Mouse (Mus musculus) midbrain, embryonic 11.5 days (tissue): ENCODE results near the gene Tent4a. TPM values are rescaled to one million over a fixed set of nuclear protein-coding genes. Genes with fewer than 3 reads are reported as not detected.
A peak's percentile ranks its signal among the peaks of the same experiment; 100 is the strongest.

Experiments
- ATAC-seq: fragments of 200-750 bp; cut with Nextera tagmentation; 2 replicates; pipeline ENCODE4 v1.8.0; 2017; ENCODE audit warnings: moderate TSS enrichment, moderate library complexity; ENCODE audit not compliant: low FRiP score
- DNase-seq: peaks from one replicate; pipeline ENCODE4 v3.0.0; 2015; ENCODE audit warnings: low spot score; ENCODE audit errors: missing footprints
- H3K27ac ChIP-seq: fragments of 300-500 bp; sonication (generic); 2 replicates; pipeline ENCODE4 v1.5.1; 2014; ENCODE audit warnings: low read depth, low read length
- H3K27me3 ChIP-seq: fragments of 300-500 bp; sonication (generic); 2 replicates; pipeline ENCODE4 v1.6.1; 2014; ENCODE audit warnings: mild to moderate bottlenecking, low read length, moderate library complexity, mixed read lengths; ENCODE audit not compliant: control insufficient read depth, insufficient read depth
- H3K36me3 ChIP-seq: fragments of 300-500 bp; sonication (generic); 2 replicates; pipeline ENCODE4 v1.6.1; 2014; ENCODE audit warnings: mild to moderate bottlenecking, low read length, moderate library complexity, mixed read lengths; ENCODE audit not compliant: control insufficient read depth, insufficient read depth
- H3K4me1 ChIP-seq: fragments of 300-500 bp; sonication (generic); 2 replicates; pipeline ENCODE4 v1.6.1; 2014; ENCODE audit warnings: low read length; ENCODE audit not compliant: control insufficient read depth, insufficient read depth
- H3K4me2 ChIP-seq: fragments of 300-500 bp; sonication (generic); 2 replicates; pipeline ENCODE4 v1.6.1; 2014; ENCODE audit warnings: mild to moderate bottlenecking, moderate library complexity
- H3K4me3 ChIP-seq: fragments of 300-500 bp; sonication (generic); 2 replicates; pipeline ENCODE4 v1.5.1; 2014; ENCODE audit warnings: low read depth, low read length
- H3K9ac ChIP-seq: fragments of 300-500 bp; sonication (generic); 2 replicates; pipeline ENCODE4 v1.6.1; 2014; ENCODE audit warnings: low read length
- H3K9me3 ChIP-seq: fragments of 300-500 bp; sonication (generic); 2 replicates; pipeline ENCODE4 v1.6.1; 2016; ENCODE audit warnings: low read length; ENCODE audit not compliant: control insufficient read depth
- WGBS: fragments of 180-500 bp; shearing (Covaris S2); extraction: QIAGEN DNeasy Blood & Tissue Kit; methylation state at CpG from one replicate; pipeline ENCODE4 v1.1.7; 2014; 5-methylcytosine and 5-hydroxymethylcytosine counted together
- polyA plus RNA-seq: library from polyadenylated mRNA; unstranded; fragments of >200 nt; fragmentation: Nextera tagmentation; extraction: Ambion mirVana; gene quantifications from 2 replicates; pipeline ENCODE4 v1.2.1, GENCODE M21; 2014

Tent4a gene
- polyA plus RNA-seq, 1 experiment from 2014 or later: 6.8 TPM

GRCm38 (mm10) chr13:69563905-69564304, 29.5 kb upstream of the Tent4a start:
- H3K9me3 ChIP-seq: no peaks in the 10 kb centered on the region
- ATAC-seq: no peak
- 89% methylated on average over 3 of the region's 3 CpGs for WGBS
- no peak for DNase-seq
- H3K4me3 ChIP-seq: no peak overlapping the region
- no peak overlapping the region for H3K27ac ChIP-seq
- H3K36me3 ChIP-seq: no peaks in the 10 kb centered on the region
- no peak overlapping the region for H3K4me2 ChIP-seq
- peaks cover 5% of the 10 kb centered on the region for H3K4me1 ChIP-seq
- no peaks in the 10 kb centered on the region for H3K27me3 ChIP-seq
- no peak overlapping the region for H3K9ac ChIP-seq

GRCm38 (mm10) chr13:69562654-69563574, 28.5 kb upstream of the Tent4a start:
- Histone ChIP-seq H3K27me3 (no peaks in the 10 kb centered on the region), H3K36me3 (no peaks in the 10 kb centered on the region), H3K27ac (no peak overlapping the region), H3K9ac (no peak overlapping the region), H3K4me2 (no peak overlapping the region), H3K4me3 (no peak overlapping the region), H3K9me3 (no peaks in the 10 kb centered on the region), H3K4me1 (peaks cover 5% of the 10 kb centered on the region)
- WGBS: 81% methylated on average over 12 of the region's 12 CpGs
- DNase-seq (no peak), ATAC-seq (no peak)

- no peak for DNase-seq
- 84% methylated on average over 9 of the region's 9 CpGs for WGBS
- H3K27me3 ChIP-seq: no peaks in the 10 kb centered on the region
- no peak overlapping the region for H3K27ac ChIP-seq
- H3K36me3 ChIP-seq: no peaks in the 10 kb centered on the region
- H3K4me1 ChIP-seq: peaks cover 5% of the 10 kb centered on the region
- no peak overlapping the region for H3K4me2 ChIP-seq
- ATAC-seq: no peak
- H3K9me3 ChIP-seq: no peaks in the 10 kb centered on the region
- H3K4me3 ChIP-seq: no peak overlapping the region
- H3K9ac ChIP-seq: no peak overlapping the region
These were observed 27.6 kb upstream of the Tent4a start for GRCm38 (mm10) chr13:69562004-69562403.

- no peaks in the 10 kb centered on the region for H3K27me3 ChIP-seq
- no peak overlapping the region for H3K4me2 ChIP-seq
- peaks cover 5% of the 10 kb centered on the region for H3K4me1 ChIP-seq
- H3K27ac ChIP-seq: peak overlapping the region; percentile 51; the same call in 1 of the 2 replicates
- DNase-seq: no peak
- H3K9me3 ChIP-seq: no peaks in the 10 kb centered on the region
- 41% methylated on average over 13 of the region's 13 CpGs for WGBS
- H3K9ac ChIP-seq: peak overlapping the region; percentile 36; the same call in 1 of the 2 replicates
- H3K4me3 ChIP-seq: no peak overlapping the region
- peak; percentile 75 for ATAC-seq
- H3K36me3 ChIP-seq: no peaks in the 10 kb centered on the region
These were observed 25.0 kb upstream of the Tent4a start for GRCm38 (mm10) chr13:69559291-69559961.

- WGBS: 81% methylated on average over 6 of the region's 6 CpGs
- Histone ChIP-seq H3K27ac (no peak overlapping the region), H3K9me3 (no peaks in the 10 kb centered on the region), H3K4me1 (peaks cover 5% of the 10 kb centered on the region), H3K27me3 (no peaks in the 10 kb centered on the region), H3K9ac (no peak overlapping the region), H3K4me3 (no peak overlapping the region), H3K36me3 (no peaks in the 10 kb centered on the region), H3K4me2 (no peak overlapping the region)
- DNase-seq: no peak
- no peak for ATAC-seq
These were observed 23.8 kb upstream of the Tent4a start for GRCm38 (mm10) chr13:69558098-69558660.

GRCm38 (mm10) chr13:69556728-69557127, 22.3 kb upstream of the Tent4a start:
- Histone ChIP-seq H3K4me2 (no peak overlapping the region), H3K36me3 (no peaks in the 10 kb centered on the region), H3K9ac (no peak overlapping the region), H3K9me3 (no peaks in the 10 kb centered on the region), H3K27me3 (no peaks in the 10 kb centered on the region), H3K27ac (no peak overlapping the region), H3K4me3 (no peak overlapping the region), H3K4me1 (peaks cover 5% of the 10 kb centered on the region)
- ATAC-seq (no peak), DNase-seq (no peak)

- H3K9me3 ChIP-seq: no peaks in the 10 kb centered on the region
- no peak overlapping the region for H3K4me3 ChIP-seq
- no peak overlapping the region for H3K27ac ChIP-seq
- H3K36me3 ChIP-seq: no peaks in the 10 kb centered on the region
- 88% methylated on average over 6 of the region's 6 CpGs for WGBS
- DNase-seq (no peak), ATAC-seq (no peak)
- H3K4me1 ChIP-seq: peaks cover 5% of the 10 kb centered on the region
- H3K9ac ChIP-seq: no peak overlapping the region
- no peak overlapping the region for H3K4me2 ChIP-seq
- H3K27me3 ChIP-seq: no peaks in the 10 kb centered on the region
These were observed 21.6 kb upstream of the Tent4a start for GRCm38 (mm10) chr13:69555957-69556482.

- Histone ChIP-seq H3K4me2 (no peak overlapping the region), H3K36me3 (no peaks in the 10 kb centered on the region), H3K27me3 (no peaks in the 10 kb centered on the region), H3K4me1 (peaks cover 5% of the 10 kb centered on the region), H3K4me3 (no peak overlapping the region), H3K9ac (no peak overlapping the region), H3K27ac (no peak overlapping the region), H3K9me3 (no peaks in the 10 kb centered on the region)
- no peak for ATAC-seq
- DNase-seq: no peak
- WGBS: 34% methylated on average over 8 of the region's 8 CpGs
These were observed 20.6 kb upstream of the Tent4a start for GRCm38 (mm10) chr13:69555045-69555444.

GRCm38 (mm10) chr13:69554255-69554654, 19.8 kb upstream of the Tent4a start:
- ATAC-seq: no peak
- DNase-seq: no peak
- Histone ChIP-seq H3K27me3 (no peaks in the 10 kb centered on the region), H3K9ac (no peak overlapping the region), H3K4me3 (no peak overlapping the region), H3K4me1 (no peaks in the 10 kb centered on the region), H3K4me2 (no peak overlapping the region), H3K27ac (no peak overlapping the region), H3K9me3 (no peaks in the 10 kb centered on the region), H3K36me3 (no peaks in the 10 kb centered on the region)
- WGBS: 87% methylated on average over 9 of the region's 9 CpGs
